Mouse (Mus musculus): ENCODE measurements around the gene 1700056E22Rik. TPM values are rescaled to one million over a fixed set of nuclear protein-coding genes. Genes with fewer than 3 reads are reported as not detected.

Gene 1700056E22Rik
- polyA plus RNA-seq, 1 experiment from 2014 or later, result 1.6 TPM

GRCm38 (mm10) chr1:184006086-184006485 is 28.0 kb downstream of the 1700056E22Rik start:
- Histone ChIP-seq H3K4me1 (replicated peaks) (peaks cover 4% of the 10 kb centered on the region; the same call in 1 of the 2 replicates), H3K4me3 (no peak overlapping the region), H3K27me3 (ENCODE audit: insufficient read depth, poor library complexity, severe bottlenecking) (no peaks in the 10 kb centered on the region), H3K9me3 (no peaks in the 10 kb centered on the region), H3K27ac (no peak overlapping the region), H3K36me3 (no peaks in the 10 kb centered on the region)
- no peak for DNase-seq (ENCODE audit: low spot score)

DNA sequence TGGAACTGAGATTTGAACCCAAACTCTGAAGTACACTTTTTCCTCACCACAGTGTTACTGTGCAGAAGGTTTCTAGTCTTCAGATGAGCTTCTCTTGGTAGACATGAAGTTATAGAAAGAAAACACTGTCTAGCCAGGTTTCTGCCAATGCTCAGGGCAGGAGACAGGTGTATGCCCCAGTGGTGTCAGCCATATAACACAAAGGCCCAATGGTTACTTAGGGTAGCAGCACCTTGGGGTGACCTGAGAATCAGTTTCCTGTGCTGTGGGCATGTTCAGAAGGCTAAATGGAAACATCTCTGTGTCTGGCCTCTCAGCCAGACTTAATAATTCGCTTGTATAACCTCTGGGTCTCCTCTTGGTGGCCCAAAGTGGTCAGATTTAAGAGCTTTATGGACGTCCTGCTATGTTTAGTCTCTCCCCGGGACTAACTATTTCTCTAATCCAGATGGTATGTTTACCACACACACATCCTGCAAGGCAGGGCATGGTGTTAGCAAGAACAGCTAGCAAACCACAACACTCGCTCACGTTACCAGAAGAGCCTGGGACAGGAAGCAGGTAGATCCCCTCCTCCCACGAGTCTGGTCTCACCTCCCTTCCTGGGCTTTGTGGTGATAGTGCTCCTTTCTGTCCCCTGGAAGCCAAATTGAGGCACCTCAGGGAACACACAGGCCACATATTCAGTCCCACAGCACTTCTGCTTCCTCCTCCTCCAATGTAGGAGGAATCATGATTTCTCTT is 28.6 kb downstream of the 1700056E22Rik start:
- Histone ChIP-seq H3K36me3 (no peaks in the 10 kb centered on the region), H3K4me1 (replicated peaks) (peaks cover 4% of the 10 kb centered on the region; the same call in 1 of the 2 replicates), H3K4me3 (no peak overlapping the region), H3K27me3 (ENCODE audit: insufficient read depth, poor library complexity, severe bottlenecking) (no peaks in the 10 kb centered on the region), H3K27ac (no peak overlapping the region), H3K9me3 (no peaks in the 10 kb centered on the region)
- DNase-seq (ENCODE audit: low spot score), result no peak
- WGBS, result 72% methylated on average over 6 of the region's 6 CpGs

- 69% methylated on average over 2 of the region's 2 CpGs for WGBS
These were observed 29.8 kb downstream of the 1700056E22Rik start for GRCm38 (mm10) chr1:184004311-184004710.

DNA sequence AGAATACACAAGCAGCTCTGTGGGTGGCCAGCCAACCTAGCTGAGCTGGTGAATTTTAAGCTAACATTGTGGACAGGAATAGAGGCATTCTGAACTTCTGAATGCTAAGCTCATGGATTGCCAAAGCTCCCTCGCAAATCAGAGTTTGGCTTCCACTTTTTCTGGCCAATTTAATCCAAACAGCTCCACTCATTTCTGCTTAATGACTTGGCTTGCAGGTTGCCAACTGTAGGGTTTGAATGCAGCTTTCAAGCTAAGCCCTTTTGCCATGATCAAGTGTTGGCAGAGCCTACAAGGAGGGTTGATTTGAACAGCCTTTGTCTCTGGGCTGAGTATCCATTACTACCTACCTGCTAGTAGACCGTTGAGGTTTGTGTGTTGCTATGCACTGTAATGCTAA is 31.6 kb downstream of the 1700056E22Rik start:
- H3K27ac ChIP-seq, result no peak overlapping the region

More at GRCm38 (mm10) chr1:184004311-184004710, 29.8 kb downstream of the 1700056E22Rik start:
- no peaks in the 10 kb centered on the region for H3K36me3 ChIP-seq
- no peak overlapping the region for H3K4me3 ChIP-seq
- H3K9me3 ChIP-seq, result no peaks in the 10 kb centered on the region
- no peaks in the 10 kb centered on the region for H3K27me3 ChIP-seq (ENCODE audit: insufficient read depth, poor library complexity, severe bottlenecking)
- no peak for DNase-seq (ENCODE audit: low spot score)
- no peak overlapping the region for H3K27ac ChIP-seq
- peaks cover 4% of the 10 kb centered on the region; the same call in 1 of the 2 replicates for H3K4me1 ChIP-seq (replicated peaks)

GRCm38 (mm10) chr1:183997207-183997606 is 36.9 kb downstream of the 1700056E22Rik start:
- no peak for DNase-seq (ENCODE audit: low spot score)
- Histone ChIP-seq H3K9me3 (no peaks in the 10 kb centered on the region), H3K4me1 (replicated peaks) (no peaks in the 10 kb centered on the region), H3K27me3 (ENCODE audit: insufficient read depth, poor library complexity, severe bottlenecking) (no peaks in the 10 kb centered on the region), H3K4me3 (no peak overlapping the region), H3K27ac (no peak overlapping the region), H3K36me3 (no peaks in the 10 kb centered on the region)
- 74% methylated on average over 2 of the region's 2 CpGs for WGBS

More for the DNA sequence above, 31.6 kb downstream of the 1700056E22Rik start:
- H3K27me3 ChIP-seq (ENCODE audit: insufficient read depth, poor library complexity, severe bottlenecking), result no peaks in the 10 kb centered on the region
- DNase-seq (ENCODE audit: low spot score), result no peak
- peaks cover 4% of the 10 kb centered on the region; the same call in 1 of the 2 replicates for H3K4me1 ChIP-seq (replicated peaks)
- WGBS, result 97% methylated on average over 2 of the region's 2 CpGs
- no peak overlapping the region for H3K4me3 ChIP-seq
- H3K36me3 ChIP-seq, result no peaks in the 10 kb centered on the region
- no peaks in the 10 kb centered on the region for H3K9me3 ChIP-seq

DNA sequence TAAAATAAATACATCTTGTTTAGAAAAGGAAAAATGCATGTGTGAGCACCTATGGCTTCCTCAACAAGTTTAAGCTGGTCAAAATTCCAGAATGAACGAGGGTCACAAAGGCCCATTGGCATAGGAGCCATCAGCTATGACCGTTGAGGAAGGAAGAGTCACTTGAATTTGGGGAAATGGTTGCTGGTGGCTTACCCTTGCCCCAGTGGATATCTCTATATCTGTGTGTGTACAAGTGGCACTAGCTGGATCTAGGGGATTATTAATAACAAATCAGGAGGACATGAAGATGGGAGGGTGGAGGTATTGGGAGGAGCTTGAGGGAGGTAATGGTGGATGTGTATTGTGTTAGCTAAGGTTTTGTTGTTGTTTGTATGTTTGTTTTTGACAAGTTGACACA is 42.2 kb downstream of the 1700056E22Rik start:
- Histone ChIP-seq H3K27ac (no peak overlapping the region), H3K27me3 (ENCODE audit: insufficient read depth, poor library complexity, severe bottlenecking) (no peaks in the 10 kb centered on the region), H3K4me1 (replicated peaks) (no peaks in the 10 kb centered on the region), H3K36me3 (no peaks in the 10 kb centered on the region), H3K4me3 (no peak overlapping the region), H3K9me3 (no peaks in the 10 kb centered on the region)
- WGBS, result 85% methylated on average over 2 of the region's 2 CpGs
- DNase-seq (ENCODE audit: low spot score), result no peak

GRCm38 (mm10) chr1:183987711-183988245 is 46.3 kb downstream of the 1700056E22Rik start:
- WGBS, result 97% methylated on average over 7 of the region's 7 CpGs
- H3K27ac ChIP-seq, result no peak overlapping the region
- no peak for DNase-seq (ENCODE audit: low spot score)
- no peaks in the 10 kb centered on the region for H3K9me3 ChIP-seq
- H3K4me1 ChIP-seq (replicated peaks), result no peaks in the 10 kb centered on the region
- no peaks in the 10 kb centered on the region for H3K27me3 ChIP-seq (ENCODE audit: insufficient read depth, poor library complexity, severe bottlenecking)
- no peak overlapping the region for H3K4me3 ChIP-seq
- no peaks in the 10 kb centered on the region for H3K36me3 ChIP-seq

Other genes starting within 250 kb of the 1700056E22Rik start
- gene Dusp10, start 21.0 kb downstream of the 1700056E22Rik start, polyA plus RNA-seq (2016; fragmentation: Nextera tagmentation; extraction: Ambion mirVana), result 6.7 and 6.8 TPM in 2 replicates